24 mouse cellular contexts compared by ENCODE assay signal in the genomic region with DNA sequence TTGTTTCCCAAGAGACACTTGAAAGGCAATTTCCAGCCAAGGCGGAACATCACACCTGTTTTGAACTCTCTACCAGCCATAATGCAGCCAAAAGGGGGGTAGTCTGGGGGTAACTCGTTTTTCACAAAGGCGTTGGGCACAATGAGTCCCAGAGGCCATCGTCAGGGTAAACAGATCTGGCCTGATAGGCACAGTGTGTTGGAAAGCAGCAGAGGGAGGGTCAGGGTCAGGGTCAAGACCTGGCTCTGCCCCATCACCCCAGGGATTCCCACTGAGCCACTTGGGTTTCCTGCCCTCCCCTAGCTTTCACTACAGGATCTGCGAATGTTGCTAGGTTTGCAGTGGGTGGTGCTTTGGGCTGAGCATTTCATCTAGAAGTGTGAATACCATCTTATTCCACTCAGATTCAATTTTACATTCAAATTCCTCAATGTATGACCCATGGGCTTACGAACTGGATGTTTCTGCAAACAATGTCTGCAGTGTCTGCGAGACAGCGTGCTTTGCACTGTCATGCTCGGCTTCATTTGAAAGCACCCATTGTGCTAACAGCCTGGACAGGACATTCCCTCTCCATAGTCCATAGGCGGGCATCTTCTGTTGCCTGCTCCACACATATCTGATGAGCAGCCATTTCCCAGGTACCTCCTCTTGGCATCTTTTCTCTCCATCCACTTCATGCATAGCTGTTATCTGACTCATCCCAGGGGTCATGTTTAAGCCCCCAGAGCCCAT.
A peak's percentile ranks its signal among the peaks of the same experiment; 100 is the strongest.
DNase-seq lines count a peak whose midpoint lies in the region; ATAC-seq and TF ChIP-seq lines count a peak whose summit lies in the region.
"Had no signal": no experiment of that assay in that cellular context is flagged by ENCODE, and none has a peak within 500 bp of the region (broad histone marks: within the 10 kb centered on the region; RNA-seq: fewer than 3 reads in every experiment).

No protein-coding gene starts in this region.

- WGBS in embryonic facial prominence, embryonic 10.5 days = 20% methylated on average over 10 of the region's 10 CpGs

- peaks cover 23% of the 10 kb centered on the region for H3K4me1 ChIP-seq in embryonic facial prominence, embryonic 10.5 days
- H3K4me1 ChIP-seq: embryonic facial prominence, embryonic 15.5 days had no signal

- H3K27me3 ChIP-seq in embryonic facial prominence, embryonic 10.5 days (replicated peaks; ENCODE audit: low read depth, poor library complexity, severe bottlenecking) = 0 out of 2 replicates have a peak, but pooled peaks cover 4% of the 10 kb centered on the region
- H3K27me3 ChIP-seq: embryonic facial prominence, embryonic 15.5 days; forebrain, embryonic 12.5 days; hindbrain, embryonic 12.5 days; limb, embryonic 12.5 days; Patski had no signal

- DNase-seq in frontal cortex, postnatal 10 days (ENCODE audit: low spot score in 2 of 2) = no peak
- peak; percentile 54 for DNase-seq in layer of hippocampus, adult 9-11 months
- DNase-seq in layer of hippocampus, adult 2 months (ENCODE audit: low spot score in 2 of 2) = no peak
- peak; percentile 62 for DNase-seq in Muller cell, postnatal 12 days (ENCODE audit: inconsistent ontology term)
- DNase-seq in embryonic facial prominence, embryonic 10.5 days (ENCODE audit: low spot score) = peak; percentile 36
- DNase-seq in gastrocnemius, adult 18-20 months (ENCODE audit: low spot score) = no peak
- DNase-seq in adrenal gland, adult (ENCODE audit: inconsistent age in 2 of 2, low spot score in 1 of 2) = no peak
- DNase-seq: adrenal gland, postnatal 14 days; cerebellum, postnatal 14 days; kidney, adult 9 months; kidney, postnatal 10 days; lung, postnatal 36 days; right cerebral cortex, postnatal 4 days; thymus, adult 18-20 months; thymus, postnatal 36 days had no signal

- peak; percentile 65 for ATAC-seq in frontal cortex, adult (ENCODE audit: low TSS enrichment)
- ATAC-seq: intestine, postnatal 0 days; Patski had no signal

- no peak overlapping the region for H3K4me3 ChIP-seq in layer of hippocampus, adult 2 months
- no peak overlapping the region for H3K4me3 ChIP-seq in embryonic facial prominence, embryonic 10.5 days
- H3K4me3 ChIP-seq: embryonic facial prominence, embryonic 15.5 days; forebrain, embryonic 12.5 days; hindbrain, embryonic 12.5 days; limb, embryonic 12.5 days had no signal

- no peak overlapping the region for H3K27ac ChIP-seq in layer of hippocampus, adult 2 months
- H3K27ac ChIP-seq in embryonic facial prominence, embryonic 10.5 days (replicated peaks) = no peak overlapping the region
- H3K27ac ChIP-seq: embryonic facial prominence, embryonic 15.5 days; forebrain, embryonic 12.5 days; hindbrain, embryonic 12.5 days; limb, embryonic 12.5 days; stomach, postnatal 0 days had no signal

- H3K9me3 ChIP-seq in embryonic facial prominence, embryonic 10.5 days = no peaks in the 10 kb centered on the region
- H3K9me3 ChIP-seq: embryonic facial prominence, embryonic 15.5 days; forebrain, embryonic 12.5 days; hindbrain, embryonic 12.5 days; limb, embryonic 12.5 days had no signal

- no peak for TF ChIP-seq CTCF in layer of hippocampus, adult 2 months (conservative IDR thresholded peaks at IDR 0.05)

- H3K36me3 ChIP-seq in embryonic facial prominence, embryonic 10.5 days (replicated peaks) = no peaks in the 10 kb centered on the region
- H3K36me3 ChIP-seq: embryonic facial prominence, embryonic 15.5 days; forebrain, embryonic 12.5 days; G1E; hindbrain, embryonic 12.5 days; limb, embryonic 12.5 days had no signal

Comparison
In these comparisons a context has a peak if more than half of its experiments do, and no peak if none do; other contexts are left out.
1. DNase-seq: peak in layer of hippocampus, adult 9-11 months (single experiment), Muller cell, postnatal 12 days (single experiment) and embryonic facial prominence, embryonic 10.5 days (single experiment); none in frontal cortex, postnatal 10 days (0 of 2), layer of hippocampus, adult 2 months (0 of 2), gastrocnemius, adult 18-20 months (single experiment) and adrenal gland, adult (0 of 2).